Mouse (Mus musculus) frontal cortex, postnatal 10 days (tissue): ENCODE measurements around the gene Gm49337.

ENCODE experiments used
- DNase-seq, 2 experiments: peaks; one replicate each; pipeline ENCODE4 v3.0.0; 2022; ENCODE audit warnings: low spot score in 2 of 2, mixed read lengths in 1 of 2

The Gm49337 gene

GRCm38 (mm10) chr4:116173072-116173471 lies at the start of gene Gm49337, which contains the start of gene 1700042G07Rik:
TSS of gene Gm49337 (plus strand) at chr4:116173384.
TSS of gene 1700042G07Rik (plus strand) at chr4:116173372.
- DNase-seq = no peak

GRCm38 (mm10) chr4:116123602-116124519 lies 49.3 kb upstream of the Gm49337 start, which contains the start of the genes Rad54l and Pomgnt1:
TSS of gene Rad54l (minus strand) at chr4:116123690.
TSS of gene Pomgnt1 (plus strand) at chr4:116123840.
- peak; percentile 67 to 79 for DNase-seq

GRCm38 (mm10) chr4:116125803-116126386 lies 47.3 kb upstream of the Gm49337 start:
- DNase-seq = no peak

GRCm38 (mm10) chr4:116127956-116128355 lies 45.2 kb upstream of the Gm49337 start:
- no peak for DNase-seq

GRCm38 (mm10) chr4:116133126-116133525 lies 40.1 kb upstream of the Gm49337 start:
- no peak for DNase-seq

GRCm38 (mm10) chr4:116134990-116135389 lies 38.2 kb upstream of the Gm49337 start:
- no peak for DNase-seq

- no peak for DNase-seq
These were observed 35.7 kb upstream of the Gm49337 start for GRCm38 (mm10) chr4:116137421-116137996.

GRCm38 (mm10) chr4:116140801-116141574 lies 32.2 kb upstream of the Gm49337 start:
- DNase-seq = no peak

GRCm38 (mm10) chr4:116141736-116142135 lies 31.4 kb upstream of the Gm49337 start:
- DNase-seq = no peak

- no peak for DNase-seq
These were observed 30.9 kb upstream of the Gm49337 start for GRCm38 (mm10) chr4:116142269-116142668.

GRCm38 (mm10) chr4:116143317-116143811 lies 29.8 kb upstream of the Gm49337 start:
- no peak for DNase-seq

- DNase-seq = peak in 1 of 2 experiments; percentile 67
These were observed 29.1 kb upstream of the Gm49337 start for GRCm38 (mm10) chr4:116143891-116144717.

GRCm38 (mm10) chr4:116149812-116150155 lies 23.4 kb upstream of the Gm49337 start:
- DNase-seq = no peak

GRCm38 (mm10) chr4:116150156-116150861 lies 22.9 kb upstream of the Gm49337 start:
- DNase-seq = peak in 1 of 2 experiments; percentile 41

- DNase-seq = no peak
These were observed 22.3 kb upstream of the Gm49337 start for GRCm38 (mm10) chr4:116150862-116151221.

GRCm38 (mm10) chr4:116151238-116151637 lies 21.9 kb upstream of the Gm49337 start, which contains the start of gene Lurap1:
TSS of gene Lurap1 (minus strand) at chr4:116151338.
- no peak for DNase-seq

- no peak for DNase-seq
These were observed 20.5 kb upstream of the Gm49337 start for GRCm38 (mm10) chr4:116152702-116153101.

GRCm38 (mm10) chr4:116157882-116158281 lies 15.3 kb upstream of the Gm49337 start:
- no peak for DNase-seq

- no peak for DNase-seq
These were observed 13.3 kb upstream of the Gm49337 start for GRCm38 (mm10) chr4:116159912-116160311.

GRCm38 (mm10) chr4:116160769-116161168 lies 12.4 kb upstream of the Gm49337 start:
- peak; percentile 60 to 75 for DNase-seq
